Mouse (Mus musculus) frontal cortex, postnatal 10 days (tissue): ENCODE measurements around the gene Smco4.

Experiments
- DNase-seq, 2 experiments: peaks; one replicate each; pipeline ENCODE4 v3.0.0; 2022; ENCODE audit warnings: low spot score in 2 of 2, mixed read lengths in 1 of 2

Smco4 gene

DNA sequence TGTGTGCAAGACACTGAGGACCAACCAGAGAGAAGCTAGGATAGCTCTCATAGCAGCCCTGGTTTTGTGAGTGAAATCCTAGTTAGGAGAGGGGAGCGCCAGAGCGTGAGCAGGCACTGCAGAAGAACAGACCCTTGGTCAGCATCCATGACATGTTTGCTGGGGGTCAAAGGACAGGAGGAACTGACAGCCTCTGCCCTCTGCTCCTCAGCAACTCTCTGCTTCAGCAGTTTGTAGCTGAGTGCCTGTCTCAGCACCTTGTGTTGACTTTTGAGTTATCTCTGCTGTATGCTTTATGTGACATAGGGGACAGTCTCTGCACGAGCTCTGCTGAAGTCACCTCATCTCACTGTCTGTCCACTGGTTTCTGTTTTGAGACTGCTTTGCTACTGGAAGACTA is 13.6 kb downstream of the Smco4 start:
- no peak for DNase-seq

DNA sequence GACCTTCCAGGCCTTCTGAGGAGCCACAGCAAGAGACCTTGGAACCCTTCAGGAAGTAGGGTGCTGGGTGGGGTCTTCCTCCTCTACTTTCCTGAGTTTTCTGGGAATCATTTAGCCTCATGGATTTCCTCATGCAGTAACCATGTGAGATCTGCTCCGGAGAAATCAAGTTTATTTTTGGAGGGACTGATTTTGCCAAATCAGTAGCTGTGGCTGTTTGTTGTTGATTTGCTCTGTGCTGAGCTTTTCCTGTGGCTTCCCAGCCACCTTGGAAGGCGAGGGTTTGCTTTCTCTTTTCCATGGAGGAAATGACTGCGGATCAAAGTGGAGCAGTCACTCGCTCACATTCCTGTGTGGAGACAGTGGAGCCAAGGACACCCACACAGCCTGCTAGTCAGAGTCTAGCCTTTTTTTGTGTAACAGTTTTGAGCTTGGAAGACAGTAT is 14.2 kb downstream of the Smco4 start:
- no peak for DNase-seq

DNA sequence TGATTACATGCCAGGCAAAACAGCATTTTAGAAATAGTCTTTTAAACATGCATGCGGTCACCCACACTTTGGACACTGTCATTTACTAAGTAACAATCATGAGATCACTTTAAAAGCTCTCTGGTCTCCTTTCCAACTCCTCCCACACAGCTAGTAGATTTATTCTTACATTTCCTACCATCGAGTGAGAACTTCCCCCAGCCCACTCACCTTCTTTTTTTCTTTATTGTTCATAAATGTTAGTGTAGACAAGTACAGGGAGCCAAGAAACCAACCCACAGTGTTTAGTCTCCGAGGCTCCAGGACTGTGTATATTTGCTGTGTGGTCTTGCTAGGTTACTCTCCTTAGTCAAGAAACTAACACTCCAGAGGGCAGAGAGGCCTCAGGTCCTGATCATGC is 16.1 kb downstream of the Smco4 start:
- no peak for DNase-seq

DNA sequence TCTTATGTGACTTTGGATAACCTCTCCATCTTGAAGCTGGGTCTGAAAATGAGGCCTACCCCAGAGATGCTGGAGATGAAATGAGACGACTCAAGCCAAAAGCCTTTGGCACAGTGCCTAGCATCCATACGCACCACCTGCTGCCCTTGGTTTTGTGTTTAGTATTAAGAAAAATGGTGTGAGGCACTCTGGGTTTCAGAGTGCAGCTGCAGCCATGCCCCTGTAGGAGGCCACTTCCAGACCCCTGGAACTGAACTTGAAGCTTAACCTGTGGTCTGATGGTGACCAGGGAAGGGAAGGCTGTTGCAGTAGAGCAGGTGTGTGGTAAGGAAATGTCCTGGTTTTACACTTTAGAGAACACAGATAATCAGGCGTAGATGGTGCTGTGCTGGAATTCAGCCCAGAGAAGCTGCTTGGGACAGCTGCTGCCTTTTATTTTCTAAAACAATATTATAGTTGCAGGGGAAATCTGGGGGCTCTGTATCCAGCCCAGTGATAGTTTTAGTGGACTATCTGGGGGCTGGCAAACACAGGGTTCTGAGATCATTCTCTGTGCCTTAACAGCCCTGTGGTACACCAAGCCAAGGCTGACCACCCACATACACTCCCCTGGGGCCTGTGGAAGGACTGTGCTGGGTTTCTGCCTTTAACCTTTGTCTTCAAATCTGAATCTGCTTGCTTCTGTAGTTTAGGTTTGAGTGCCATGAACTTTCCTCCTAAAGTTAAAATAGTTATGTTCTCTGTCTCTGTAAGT is 17.5 kb downstream of the Smco4 start:
- DNase-seq = no peak

DNA sequence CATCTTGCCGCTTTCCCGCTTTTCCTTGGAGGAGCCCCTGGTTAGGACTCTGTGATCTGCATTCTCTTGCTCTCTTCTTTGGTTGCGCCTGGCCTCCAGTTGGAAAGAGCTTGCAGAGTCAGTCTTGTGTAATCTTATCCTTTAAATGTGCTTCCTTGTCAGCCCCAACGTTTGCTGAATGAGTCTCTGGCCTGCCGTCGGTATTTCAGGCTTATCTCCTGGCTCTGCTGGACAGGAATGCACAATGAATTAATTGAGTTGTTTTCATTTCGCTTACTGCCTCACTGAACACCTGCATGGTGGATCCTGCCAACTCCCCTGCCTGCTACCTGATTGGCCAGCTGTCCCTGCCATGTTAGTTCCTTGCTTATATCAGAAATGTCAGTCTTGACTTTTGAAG is 19.7 kb downstream of the Smco4 start:
- no peak for DNase-seq

DNA sequence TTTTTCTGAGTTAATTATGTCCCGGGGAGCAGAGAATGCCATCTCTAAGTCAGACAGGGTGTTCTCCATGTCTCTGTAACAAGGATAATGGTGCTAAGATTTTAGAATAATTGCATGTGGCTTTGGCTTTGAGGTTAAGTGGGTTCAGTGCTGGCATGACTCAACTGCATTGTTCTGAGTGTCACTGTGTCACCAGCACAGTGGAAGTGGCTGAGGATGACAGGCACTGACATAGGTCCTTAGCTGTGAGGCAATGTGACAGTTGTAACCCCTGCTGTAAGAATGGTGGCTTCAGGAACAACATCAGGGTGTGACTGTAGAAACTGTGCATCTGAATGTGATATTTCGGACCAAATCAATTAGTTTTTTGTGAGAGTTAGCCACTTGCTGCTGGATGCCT is 22.8 kb downstream of the Smco4 start:
- DNase-seq = no peak

DNA sequence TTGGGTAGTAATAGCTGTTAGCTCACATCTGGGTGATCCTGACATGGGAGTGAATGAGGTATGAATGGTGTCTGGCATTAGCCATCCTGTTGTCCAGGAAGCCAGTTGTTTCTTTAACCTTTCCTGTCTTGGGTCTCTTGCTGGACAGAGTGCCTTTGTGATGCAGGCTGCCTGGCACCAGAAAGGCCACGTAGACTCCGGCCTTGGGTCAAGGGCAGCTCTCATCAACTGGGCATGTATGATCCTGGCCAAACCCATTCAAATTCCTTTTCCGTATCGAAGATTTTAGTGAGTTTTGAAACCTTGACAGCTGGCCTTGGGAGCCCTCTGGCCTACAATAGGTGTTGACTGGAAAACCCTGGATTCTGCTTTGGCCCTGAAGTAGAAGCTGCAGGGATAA is 24.7 kb downstream of the Smco4 start:
- no peak for DNase-seq

DNA sequence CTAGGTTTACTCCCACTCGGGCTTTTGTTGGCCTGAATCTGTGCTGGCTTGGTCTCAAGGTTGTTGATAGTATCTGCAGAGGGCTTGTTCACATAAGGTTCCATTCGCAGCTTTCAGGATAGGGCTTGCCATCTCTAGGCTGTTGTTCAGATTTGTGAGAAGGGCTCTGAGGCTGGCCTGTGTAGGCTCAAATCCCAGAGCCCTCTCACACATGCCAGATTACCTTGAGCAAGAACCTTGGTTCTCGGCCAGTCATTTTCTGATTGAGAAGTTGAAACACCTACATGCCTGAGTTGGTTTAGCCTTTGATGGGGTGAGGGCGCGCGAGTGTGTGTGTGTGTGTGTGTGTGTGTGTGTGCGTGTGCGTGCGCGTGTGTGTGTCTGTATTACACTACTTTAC is 29.1 kb downstream of the Smco4 start:
- DNase-seq = no peak

DNA sequence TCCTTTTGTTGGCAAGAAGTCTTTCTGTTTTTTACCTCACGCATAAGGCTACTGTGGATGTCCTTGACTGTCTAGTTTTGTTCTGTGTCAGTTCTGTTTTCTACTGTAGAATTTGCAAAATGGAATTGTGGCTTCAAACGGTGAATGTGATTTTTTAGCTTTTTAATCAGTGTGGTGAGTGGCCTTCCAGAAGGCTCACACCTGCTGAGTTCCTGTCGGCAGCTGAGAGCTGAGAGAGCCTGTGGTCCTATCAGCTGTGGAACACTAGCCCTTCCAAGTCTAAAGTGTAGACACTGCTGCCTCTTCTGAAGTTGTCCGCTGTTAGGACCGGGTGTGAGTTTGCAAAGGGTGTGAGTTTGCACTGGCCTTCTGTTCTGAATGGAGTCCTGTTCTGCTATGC is 29.7 kb downstream of the Smco4 start:
- DNase-seq = no peak

DNA sequence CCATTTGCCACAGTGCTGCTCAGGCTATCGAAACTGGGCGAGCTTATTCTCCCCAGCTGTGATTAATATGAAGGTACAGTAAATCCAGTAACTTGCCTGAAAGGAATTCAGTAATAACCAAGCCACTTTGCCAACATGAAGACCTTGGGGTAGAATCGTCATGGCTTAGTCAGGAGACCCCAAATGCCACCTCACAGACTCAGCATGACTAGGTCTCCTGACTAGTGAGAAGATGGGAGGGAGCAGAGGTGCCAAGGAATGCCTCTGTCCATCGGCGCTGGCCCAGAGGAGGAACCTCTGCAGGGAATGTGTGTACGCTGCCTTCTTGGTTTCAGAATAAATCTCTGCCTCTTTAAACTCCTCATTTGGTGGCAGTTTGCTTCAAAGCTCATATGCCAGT is 30.4 kb downstream of the Smco4 start:
- DNase-seq = no peak

DNA sequence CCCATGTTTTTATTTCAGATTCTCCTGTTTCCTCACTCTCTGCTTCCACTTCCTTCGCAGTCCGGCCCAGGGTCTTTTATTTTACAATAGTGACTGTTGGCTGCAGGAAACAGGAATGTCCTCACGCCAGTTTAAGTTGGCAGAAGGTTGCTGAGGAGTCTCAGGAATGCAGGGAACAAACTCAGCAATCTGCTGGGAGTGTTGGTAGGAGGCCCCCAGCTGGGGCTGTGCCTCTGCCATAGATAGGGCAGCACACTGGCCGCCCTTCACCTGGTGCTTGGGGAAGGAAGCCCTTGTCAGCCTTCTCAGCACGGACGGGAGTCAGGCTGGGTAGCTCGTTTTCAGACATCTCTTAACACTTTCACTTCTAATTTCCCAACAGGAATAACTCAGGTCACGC is 32.0 kb downstream of the Smco4 start:
- DNase-seq = no peak

DNA sequence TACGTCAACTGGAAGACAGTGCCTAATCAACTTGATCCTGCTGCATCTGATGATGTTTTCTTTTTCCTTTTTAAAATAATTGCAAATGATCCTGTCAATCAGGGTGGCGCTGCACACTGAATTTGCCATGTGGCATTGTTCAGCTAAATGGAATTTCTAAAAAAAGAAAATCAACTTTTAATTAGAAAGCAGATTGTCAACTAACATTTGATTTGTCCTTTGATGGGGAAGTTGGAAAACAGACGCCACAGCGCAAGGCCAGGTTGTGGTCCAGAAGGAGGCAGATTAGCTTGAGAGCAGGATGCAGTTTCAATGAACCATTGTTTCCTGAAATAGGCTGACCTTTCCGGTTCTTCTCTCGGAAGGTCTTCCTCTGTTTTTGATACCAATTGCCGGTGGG is 33.3 kb downstream of the Smco4 start:
- no peak for DNase-seq

DNA sequence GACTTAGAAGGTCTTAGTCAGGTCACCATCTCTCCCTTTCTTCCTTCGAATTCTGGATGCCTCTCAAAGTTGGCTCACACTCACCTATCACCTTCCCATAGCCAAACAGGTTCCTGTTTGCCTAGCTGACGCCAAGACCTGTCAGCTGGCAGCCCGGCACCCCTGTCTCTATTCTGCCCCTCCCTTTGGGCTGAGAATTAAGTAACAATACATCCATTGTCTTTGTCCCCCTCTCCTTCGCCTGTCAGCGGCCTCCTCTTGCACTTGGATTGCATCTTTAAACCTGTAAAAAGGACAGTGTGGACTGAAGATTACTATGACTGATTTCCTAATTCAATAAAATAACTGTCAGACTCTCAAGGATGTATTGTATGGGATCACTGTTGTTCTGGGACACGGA is 34.6 kb downstream of the Smco4 start:
- no peak for DNase-seq

DNA sequence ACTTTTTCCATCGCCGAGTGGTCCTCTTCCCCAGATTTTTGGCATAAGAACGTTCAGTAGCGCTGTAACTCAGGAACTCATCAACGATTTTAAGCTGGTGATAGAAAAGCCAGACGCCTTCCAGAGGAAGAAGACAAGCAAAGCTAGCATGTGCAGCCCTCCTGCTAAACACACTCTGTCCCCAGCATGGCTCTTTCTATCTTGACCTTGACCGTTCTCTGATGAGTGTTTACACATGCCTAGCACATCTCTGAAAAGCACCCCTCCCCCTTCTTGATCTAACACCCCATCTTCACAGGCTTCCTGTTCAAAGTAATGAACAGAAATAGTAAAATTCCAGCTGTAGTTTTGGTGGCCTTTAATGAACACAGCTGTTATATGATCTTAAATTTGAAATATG is 35.1 kb downstream of the Smco4 start:
- no peak for DNase-seq

DNA sequence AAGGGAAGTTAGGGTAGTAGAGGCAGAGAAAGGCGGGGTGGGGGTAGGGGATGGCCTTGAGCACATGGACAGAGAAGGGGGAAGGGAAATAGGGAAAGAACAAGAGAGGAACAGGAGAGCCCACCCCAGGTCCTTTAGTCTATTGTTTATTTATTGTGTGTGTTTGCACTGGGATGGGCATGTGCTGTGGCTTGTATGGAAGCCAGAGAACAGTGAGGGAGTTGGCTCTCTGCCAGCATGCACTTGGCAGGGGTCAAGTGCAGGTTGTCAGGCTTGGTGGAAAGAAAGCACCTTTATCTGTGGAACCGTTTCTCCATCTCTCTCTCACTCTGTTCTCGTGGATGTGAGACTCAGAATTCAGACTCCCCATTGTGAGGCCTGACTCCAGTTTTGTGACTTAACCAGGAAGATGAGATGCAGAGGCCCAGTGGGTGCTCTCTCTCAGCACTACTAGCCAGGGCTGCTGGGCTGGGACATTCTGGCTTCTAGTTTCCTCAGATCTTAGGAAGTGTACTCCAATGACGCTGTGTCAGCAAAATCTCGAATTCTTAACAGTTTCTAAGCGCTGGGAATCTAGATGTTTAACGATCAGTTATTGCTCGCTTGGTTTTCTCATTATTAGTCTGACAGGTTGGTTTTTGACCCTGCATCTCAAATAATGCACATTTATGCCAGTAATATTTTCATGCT is 36.2 kb downstream of the Smco4 start:
- no peak for DNase-seq

DNA sequence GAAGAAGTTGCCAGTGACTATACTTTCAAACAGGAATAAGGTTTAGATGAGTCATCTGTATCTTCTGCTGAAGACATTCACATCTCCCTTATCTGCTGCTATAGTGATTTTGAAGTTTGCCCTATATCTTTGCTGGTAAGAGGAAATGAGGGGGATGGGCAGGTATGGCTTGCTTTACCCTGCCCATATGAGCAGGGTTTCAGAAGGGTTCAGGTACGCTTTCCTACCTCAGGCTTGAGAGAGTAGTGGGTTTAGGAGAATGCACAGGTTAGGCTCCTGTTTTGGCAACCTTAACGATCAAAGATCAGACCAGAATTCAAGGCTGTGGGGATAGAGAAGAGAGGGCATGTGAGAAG is 36.7 kb downstream of the Smco4 start:
- DNase-seq = no peak

DNA sequence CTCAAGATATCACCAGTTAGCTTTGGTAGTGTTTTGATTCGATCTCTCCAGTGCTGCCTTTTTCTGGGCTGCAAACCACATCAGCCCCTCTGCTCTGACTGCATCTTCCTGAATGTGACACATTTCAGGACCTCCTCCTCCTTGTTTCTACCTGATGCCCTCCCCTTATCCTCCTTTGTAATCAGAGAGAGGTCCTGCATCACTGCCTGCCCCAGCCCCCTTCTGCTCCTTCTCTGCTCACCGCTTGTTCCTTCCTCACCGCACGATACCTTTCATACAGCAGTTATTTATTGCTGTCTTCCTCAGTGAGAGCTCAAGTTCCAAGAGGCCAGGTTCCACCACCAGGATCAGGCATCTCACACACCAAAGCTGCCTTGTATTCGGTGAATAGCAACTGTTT is 38.0 kb downstream of the Smco4 start:
- DNase-seq = no peak

DNA sequence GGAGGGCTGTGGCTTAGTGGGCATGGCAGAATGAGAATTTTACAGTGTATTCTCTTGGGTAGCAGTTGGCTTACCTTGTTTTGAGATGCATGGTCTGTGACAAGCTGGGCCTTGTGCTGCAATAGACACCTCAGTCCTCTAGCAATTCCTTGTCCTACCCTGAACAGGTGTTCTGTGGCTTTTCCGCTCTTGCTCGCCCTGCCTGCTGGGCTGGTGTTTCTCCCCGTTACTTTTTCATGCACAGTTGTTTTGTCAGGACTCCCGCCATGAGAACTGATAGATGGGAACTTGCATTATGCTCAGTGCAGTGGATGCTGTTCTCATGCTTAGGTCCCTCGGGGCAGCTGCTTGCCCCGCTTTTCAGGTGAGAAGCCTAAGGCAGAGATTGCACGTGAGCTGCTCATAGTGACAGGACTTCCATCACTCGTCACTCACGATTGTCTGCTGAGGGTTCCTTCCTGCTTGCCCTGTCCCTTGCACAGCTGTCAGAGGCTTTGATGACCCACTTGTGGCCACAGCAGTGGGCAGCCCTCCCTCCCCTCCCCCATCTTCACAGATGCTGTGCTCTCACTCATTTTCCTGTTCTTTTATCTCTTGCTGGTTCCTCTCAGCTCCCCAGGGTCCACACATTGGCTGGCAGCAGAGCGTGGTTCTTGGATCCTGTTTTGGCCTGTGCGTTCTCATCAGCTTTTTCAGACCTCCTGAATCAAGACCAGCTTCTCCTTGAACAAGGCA is 40.3 kb downstream of the Smco4 start:
- no peak for DNase-seq

DNA sequence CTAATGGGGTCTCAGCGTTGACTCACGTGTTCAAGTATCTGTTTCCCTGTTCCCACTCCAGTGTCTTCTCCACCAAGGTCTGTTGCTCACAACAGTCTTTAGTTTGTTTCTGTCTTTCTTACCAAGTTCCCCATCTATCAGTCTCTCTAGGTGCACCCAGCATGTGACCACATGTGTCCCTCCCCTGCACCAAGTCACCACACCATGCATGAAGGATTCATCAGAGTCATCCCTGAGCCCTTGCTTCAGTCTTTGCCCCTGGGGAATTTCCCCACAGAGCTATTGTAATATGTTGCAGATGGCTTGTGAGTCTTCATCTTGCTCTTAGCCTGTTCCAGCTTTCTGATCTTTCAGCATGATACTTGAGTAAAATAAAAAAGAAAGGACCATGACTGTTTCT is 40.9 kb downstream of the Smco4 start:
- no peak for DNase-seq

DNA sequence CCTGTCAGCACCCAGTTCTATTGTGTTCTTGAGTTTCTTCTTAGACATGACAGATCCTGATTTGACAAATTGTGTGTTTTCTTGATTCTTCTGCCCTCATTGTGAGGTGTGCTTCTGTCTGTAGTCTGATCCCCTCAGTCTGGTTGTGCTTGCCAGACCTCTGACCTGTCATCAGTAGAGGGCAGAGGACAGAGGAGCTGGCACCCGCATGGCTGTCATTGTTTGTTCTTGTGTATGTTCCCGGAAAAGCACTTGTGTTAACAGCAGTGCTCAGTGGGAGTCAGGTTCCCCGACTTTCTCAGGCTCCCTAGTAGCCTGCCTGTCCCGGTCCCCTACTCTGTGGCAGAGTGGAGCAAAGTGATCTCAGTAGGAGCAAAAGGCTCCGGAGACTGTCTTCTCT is 42.2 kb downstream of the Smco4 start:
- DNase-seq = no peak

DNA sequence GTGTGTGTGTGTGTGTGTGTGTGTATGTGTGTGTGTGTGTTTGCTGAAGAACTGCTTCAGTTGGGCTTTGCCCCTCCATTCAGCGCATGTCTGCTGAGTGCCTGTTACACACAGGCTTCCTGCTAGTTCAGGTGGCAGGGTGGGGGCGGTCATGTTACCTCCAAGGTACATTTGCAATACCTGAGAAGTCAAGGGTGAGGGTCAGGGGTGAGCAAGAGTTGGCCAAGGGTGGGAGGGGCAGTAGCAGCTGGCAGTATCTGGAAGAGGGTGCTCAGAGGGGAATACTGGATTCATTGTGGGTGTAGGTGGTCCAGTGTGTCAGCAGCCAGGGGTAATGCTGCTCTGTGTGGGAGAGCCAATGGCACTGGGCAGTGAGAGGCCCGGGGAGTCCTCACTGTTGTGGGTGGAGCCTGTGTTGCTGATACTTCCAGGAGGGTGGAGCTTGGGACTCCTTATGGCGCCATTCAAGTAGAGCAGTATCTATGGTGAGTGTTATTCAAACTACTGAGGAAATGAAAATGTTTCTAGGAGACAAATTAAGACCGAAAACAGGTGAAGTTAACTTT is 43.7 kb downstream of the Smco4 start:
- DNase-seq = no peak

DNA sequence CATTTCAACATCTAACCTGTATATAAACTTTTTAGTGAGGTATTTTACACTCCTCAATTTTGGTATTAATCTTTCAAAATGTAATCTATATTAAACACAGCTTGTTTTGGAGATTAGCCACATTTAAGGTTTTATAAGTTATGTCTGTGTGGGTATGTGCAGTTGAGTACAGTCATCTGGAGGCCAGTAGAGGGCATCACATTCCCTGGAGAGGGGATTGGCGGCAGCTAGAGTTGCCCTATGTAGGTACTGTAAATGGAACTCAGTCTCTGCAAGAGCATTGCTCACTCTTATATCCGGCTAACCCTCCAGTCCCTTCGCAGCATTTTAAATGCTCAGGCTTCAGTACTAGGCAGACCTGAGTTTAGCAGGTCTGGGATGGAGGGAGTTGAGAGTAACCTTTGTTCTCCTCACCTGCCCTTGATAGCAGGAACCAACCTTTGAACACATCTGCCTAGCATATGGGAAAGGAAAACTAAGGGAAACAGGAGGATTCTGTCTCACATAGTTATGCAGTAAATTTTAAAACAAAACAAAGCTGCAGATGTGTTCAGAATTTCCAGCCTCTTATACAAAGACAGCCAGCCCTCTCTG is 44.3 kb downstream of the Smco4 start:
- DNase-seq = no peak
